Mouse (Mus musculus): ENCODE measurements around the gene Gm10670. TPM values are rescaled to one million over a fixed set of nuclear protein-coding genes. Genes with fewer than 3 reads are reported as not detected.
"Not testable (repeated sequence)": the region's sequence is repeated elsewhere in the genome, so short reads cannot be mapped to it uniquely, and the experiment has no call there.

The Gm10670 gene
- total RNA-seq (2021), result not detected

DNA sequence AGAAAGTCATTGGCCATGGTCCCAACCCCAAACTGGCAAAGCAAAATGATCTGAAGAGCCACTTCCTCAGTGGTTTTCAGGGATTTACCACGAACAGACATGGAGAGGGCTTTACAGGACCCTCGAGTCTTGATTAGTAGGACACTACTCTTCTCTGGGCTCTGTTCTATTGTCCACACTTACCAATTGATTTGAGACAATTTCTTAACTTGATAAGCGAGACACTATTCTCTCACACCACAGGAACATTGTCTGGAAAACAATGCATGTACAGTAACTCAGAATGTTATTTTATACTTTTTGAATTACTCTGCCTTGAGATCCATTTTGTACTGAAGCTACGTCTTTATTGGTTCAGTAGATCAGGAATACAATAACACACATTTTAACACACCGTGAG is at the start of gene Gm10670:
Gene Gm10670 (minus strand): TSS at position 101 of the 400 bp plus-strand sequence.
- not testable (repeated sequence) for DNase-seq

DNA sequence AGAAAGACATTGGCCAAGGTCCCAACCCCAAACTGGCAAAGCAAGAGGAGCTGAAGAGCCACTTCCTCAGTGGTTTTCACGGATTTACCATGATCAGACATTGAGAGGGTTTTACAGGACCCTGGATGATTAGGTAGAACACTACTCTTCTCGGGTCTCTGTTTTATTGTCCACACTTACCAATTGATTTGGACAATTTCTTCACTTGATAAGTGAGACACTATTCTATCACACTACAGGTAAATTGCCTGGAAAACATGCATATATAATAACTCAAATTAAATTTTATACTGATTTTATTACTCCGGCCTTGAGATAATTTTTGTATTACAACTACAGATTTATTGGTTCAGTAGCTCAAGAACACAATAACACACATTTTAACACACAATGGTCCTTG is 35.7 kb upstream of the Gm10670 start, which contains the start of gene Vmn1r103:
Gene Vmn1r103 (minus strand): TSS at position 101 of the 400 bp plus-strand sequence.
- not testable (repeated sequence) for DNase-seq

DNA sequence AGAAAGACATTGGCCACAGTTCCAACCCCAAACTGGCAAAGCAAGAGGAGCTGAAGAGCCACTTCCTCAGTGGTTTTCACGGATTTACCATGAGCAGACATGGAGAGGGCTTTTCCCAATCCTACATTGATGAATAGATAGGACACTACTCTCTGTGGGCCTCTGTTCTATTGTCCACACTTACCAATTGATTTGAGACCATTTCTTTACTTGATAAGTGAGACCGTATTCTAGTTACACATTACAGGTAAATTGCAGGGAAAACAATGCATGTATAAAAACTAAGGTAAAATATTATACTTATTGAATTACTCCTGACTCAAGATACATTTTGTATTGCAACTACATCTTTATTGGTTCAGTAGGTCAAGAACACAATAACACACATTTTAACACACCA is 32.2 kb downstream of the Gm10670 start, which contains the start of gene Vmn1r101:
Gene Vmn1r101 (minus strand): TSS at position 101 of the 400 bp plus-strand sequence.
- DNase-seq, result not testable (repeated sequence)

Other genes with a start within 250 kb of the Gm10670 start
- gene Gm4498, start 241.1 kb downstream of the Gm10670 start, total RNA-seq (2021), result not detected
- not detected for gene Gm5890, start 212.1 kb downstream of the Gm10670 start, total RNA-seq (2021)
- not detected for gene Gm4133, start 140.9 kb downstream of the Gm10670 start, total RNA-seq (2021)
- not detected for gene Gm5728, start 99.5 kb downstream of the Gm10670 start, total RNA-seq (2021)
- not detected for gene Vmn1r100, start 57.0 kb downstream of the Gm10670 start, total RNA-seq (2021)
- not detected for gene Vmn1r101, start 32.3 kb downstream of the Gm10670 start, total RNA-seq (2021)
- not detected for gene Vmn1r103, start 35.6 kb upstream of the Gm10670 start, total RNA-seq (2021)
- gene Vmn1r104, start 58.9 kb upstream of the Gm10670 start, total RNA-seq (2021), result not detected
- gene Gm5726, start 70.8 kb upstream of the Gm10670 start, total RNA-seq (2021), result not detected
- gene Gm4141, start 101.3 kb upstream of the Gm10670 start, total RNA-seq (2021), result not detected
- gene Gm4513, start 124.1 kb upstream of the Gm10670 start, total RNA-seq (2021), result not detected
- gene Vmn1r107, start 194.0 kb upstream of the Gm10670 start, total RNA-seq (2021), result not detected
- gene Vmn1r111, start 228.3 kb upstream of the Gm10670 start, total RNA-seq (2021), result not detected

Measured in layer of hippocampus, postnatal 36 days (tissue).